Mouse (Mus musculus): Measurements from ENCODE around the gene Hspb11. TPM values are rescaled to one million over a fixed set of nuclear protein-coding genes. Genes with fewer than 3 reads are reported as not detected.

Gene Hspb11
- polyA plus RNA-seq, 1 experiment = 27.9 TPM

Other genes starting within 250 kb of the Hspb11 start
- gene Mrpl37, start 186.7 kb upstream of the Hspb11 start, polyA plus RNA-seq (2012; fragmentation: generic; extraction: Trizol) = 87.5 TPM
- gene Cyb5rl, start 186.6 kb upstream of the Hspb11 start, polyA plus RNA-seq (2012; fragmentation: generic; extraction: Trizol) = 9.1 TPM
- gene Cdcp2, start 156.7 kb upstream of the Hspb11 start, polyA plus RNA-seq (2012; fragmentation: generic; extraction: Trizol) = not detected
- gene Tmem59, start 75.2 kb upstream of the Hspb11 start, polyA plus RNA-seq (2012; fragmentation: generic; extraction: Trizol) = 174 TPM
- 20.7 TPM for gene Tceanc2, start 74.5 kb upstream of the Hspb11 start, polyA plus RNA-seq (2012; fragmentation: generic; extraction: Trizol)
- gene Ldlrad1, start 44.4 kb upstream of the Hspb11 start, polyA plus RNA-seq (2012; fragmentation: generic; extraction: Trizol) = not detected
- gene Lrrc42, start 61 bp upstream of the Hspb11 start, polyA plus RNA-seq (2012; fragmentation: generic; extraction: Trizol) = 31.2 TPM
- gene Dio1, start 53.6 kb downstream of the Hspb11 start, polyA plus RNA-seq (2012; fragmentation: generic; extraction: Trizol) = not detected
- 37.3 TPM for gene Yipf1, start 60.8 kb downstream of the Hspb11 start, polyA plus RNA-seq (2012; fragmentation: generic; extraction: Trizol)
- gene Ndc1, start 114.2 kb downstream of the Hspb11 start, polyA plus RNA-seq (2012; fragmentation: generic; extraction: Trizol) = 10.9 TPM
- 0.35 TPM for gene Glis1, start 181.0 kb downstream of the Hspb11 start, polyA plus RNA-seq (2012; fragmentation: generic; extraction: Trizol)

Measured in myocyte (in vitro differentiated cells).